Comparison of ENCODE assay signal across 8 mouse cellular contexts in genomic region chr10:125968191-125969132, GRCm38 (mm10). TPM values are rescaled to one million over a fixed set of nuclear protein-coding genes. Genes with fewer than 3 reads are reported as not detected.
DNase-seq lines count a peak whose midpoint lies in the region; ATAC-seq and TF ChIP-seq lines count a peak whose summit lies in the region.

No protein-coding gene starts in this region.

- no peaks in the 10 kb centered on the region for H3K9me3 ChIP-seq in limb, embryonic 11.5 days (ENCODE audit: control insufficient read depth, low read length)
- H3K9me3 ChIP-seq in neural tube, embryonic 14.5 days (ENCODE audit: control insufficient read depth, low read length): no peaks in the 10 kb centered on the region

- no peaks in the 10 kb centered on the region for H3K27me3 ChIP-seq in limb, embryonic 11.5 days (ENCODE audit: control insufficient read depth, insufficient read depth, low read length)
- H3K27me3 ChIP-seq in neural tube, embryonic 14.5 days (ENCODE audit: control insufficient read depth, insufficient read depth, low read length): no peaks in the 10 kb centered on the region

- no peak for TF ChIP-seq POLR2A in embryonic fibroblast, embryonic 13.5 days (IDR thresholded peaks at IDR 0.05; ENCODE audit: low read depth, low read length)

- no peak for TF ChIP-seq CTCF in embryonic fibroblast, embryonic 13.5 days (IDR thresholded peaks at IDR 0.05; ENCODE audit: borderline replicate concordance, insufficient read depth, low read length)

- no peaks in the 10 kb centered on the region for H3K36me3 ChIP-seq in limb, embryonic 11.5 days (ENCODE audit: control insufficient read depth, insufficient read depth, low read length)
- H3K36me3 ChIP-seq in neural tube, embryonic 14.5 days (ENCODE audit: control insufficient read depth, insufficient read depth, low read length): no peaks in the 10 kb centered on the region

- H3K27ac ChIP-seq in embryonic fibroblast, embryonic 13.5 days (ENCODE audit: insufficient read depth, low read length): peak overlapping the region; percentile 81
- peak overlapping the region; percentile 100 for H3K27ac ChIP-seq in limb, embryonic 11.5 days (replicated peaks; ENCODE audit: low read depth, low read length)
- H3K27ac ChIP-seq in neural tube, embryonic 14.5 days (ENCODE audit: low read depth, low read length): peak overlapping the region; percentile 55; the same call in 1 of the 2 replicates

- peak overlapping the region; percentile 99 for H3K9ac ChIP-seq in limb, embryonic 11.5 days (ENCODE audit: low read length)
- peak overlapping the region; percentile 28; the same call in 1 of the 2 replicates for H3K9ac ChIP-seq in neural tube, embryonic 14.5 days (replicated peaks; ENCODE audit: low read depth, low read length)

- 6% methylated on average over 16 of the region's 16 CpGs for WGBS in limb, embryonic 11.5 days
- WGBS in neural tube, embryonic 14.5 days: 7% methylated on average over 16 of the region's 16 CpGs

- peak overlapping the region; percentile 99 for H3K4me3 ChIP-seq in embryonic fibroblast, embryonic 13.5 days (ENCODE audit: insufficient read depth, low read length)
- H3K4me3 ChIP-seq in limb, embryonic 11.5 days (ENCODE audit: low read depth, low read length): peak overlapping the region; percentile 89
- H3K4me3 ChIP-seq in neural tube, embryonic 14.5 days (ENCODE audit: low read depth, low read length): peak overlapping the region; percentile 89

- peak; percentile 33 for DNase-seq in kidney, postnatal 14 days
- no peak for DNase-seq in kidney, postnatal 25 days
- peak; percentile 63 for DNase-seq in limb, embryonic 11.5 days (ENCODE audit: low spot score)
- no peak for DNase-seq in thymus, postnatal 14 days
- DNase-seq in testis, postnatal 10 days (ENCODE audit: low spot score): no peak

- peak; percentile 46; the same call in 1 of the 2 replicates for ATAC-seq in limb, embryonic 11.5 days (ENCODE audit: insufficient number of reproducible peaks, low FRiP score, low TSS enrichment, low read depth)
- no peak for ATAC-seq in neural tube, embryonic 14.5 days (ENCODE audit: low read depth)
- ATAC-seq in CD4-positive, CD25-positive, alpha-beta regulatory T cell, adult 4 months: no peak

- peak overlapping the region; percentile 70 for H3K4me2 ChIP-seq in limb, embryonic 11.5 days (ENCODE audit: low read depth, severe bottlenecking)
- peak overlapping the region; percentile 99 for H3K4me2 ChIP-seq in neural tube, embryonic 14.5 days (ENCODE audit: low read depth, low read length)

- H3K4me1 ChIP-seq in embryonic fibroblast, embryonic 13.5 days (ENCODE audit: control insufficient read depth, insufficient read depth, low read length): peaks cover 6% of the 10 kb centered on the region
- H3K4me1 ChIP-seq in limb, embryonic 11.5 days (ENCODE audit: control insufficient read depth, insufficient read depth, low read length): peaks cover 25% of the 10 kb centered on the region
- H3K4me1 ChIP-seq in neural tube, embryonic 14.5 days (ENCODE audit: control insufficient read depth, insufficient read depth, low read length): peaks cover 24% of the 10 kb centered on the region; the same call in 1 of the 2 replicates

RNA-seq across cellular contexts. Expression of gene Lrig3, which starts 2.5 kb away (rescaled TPM):
- 25.8 and 47.7 TPM in 2 replicates for polyA plus RNA-seq in embryonic fibroblast, embryonic 13.5 days (2011; ENCODE audit: insufficient read length, low read depth, missing spikeins)
- 57.1 and 59.3 TPM in 2 replicates for polyA plus RNA-seq in limb, embryonic 11.5 days (2014; fragmentation: Nextera tagmentation; extraction: Ambion mirVana)
- 1.8 and 4.6 TPM in 2 replicates for polyA plus RNA-seq in neural tube, embryonic 14.5 days (2014; fragmentation: Nextera tagmentation; extraction: Ambion mirVana)
- under 1 TPM; 0.16 TPM for polyA plus RNA-seq in CD4-positive, CD25-positive, alpha-beta regulatory T cell, adult 4 months (2017; shearing (Covaris generic))

Comparison
In these comparisons a context has a peak if more than half of its experiments do, and no peak if none do; other contexts are left out.
1. DNase-seq: peak in kidney, postnatal 14 days (single experiment) and limb, embryonic 11.5 days (single experiment); none in kidney, postnatal 25 days (0 of 2), thymus, postnatal 14 days (single experiment) and testis, postnatal 10 days (single experiment).
2. Peak in every context shown above with its lines, with median percentiles within 50 percentile points of each other: H3K27ac ChIP-seq and H3K4me3 ChIP-seq.